Mouse (Mus musculus) G1E (cell line): ENCODE results near the gene Irf2.

Experiments
- CTCF ChIP-seq: IDR thresholded peaks from 2 replicates; pipeline ENCODE4 v1.5.1; 2012; ENCODE audit warnings: low read depth, low read length, inconsistent platforms, mixed read lengths
- GATA1 ChIP-seq: IDR thresholded peaks from 2 replicates; pipeline ENCODE4 v1.6.1; 2012; ENCODE audit warnings: borderline replicate concordance, low read length, inconsistent platforms, mixed read lengths
- POLR2AphosphoS5 ChIP-seq: IDR thresholded peaks from 2 replicates; pipeline ENCODE4 v1.6.1; 2012; ENCODE audit warnings: low read depth, low read length, inconsistent platforms; ENCODE audit not compliant: insufficient replicate concordance
- TAL1 ChIP-seq: conservative IDR thresholded peaks from 2 replicates; pipeline ENCODE4 v1.6.1; 2012; ENCODE audit warnings: low read depth, low read length, inconsistent platforms, mixed read lengths

DNA sequence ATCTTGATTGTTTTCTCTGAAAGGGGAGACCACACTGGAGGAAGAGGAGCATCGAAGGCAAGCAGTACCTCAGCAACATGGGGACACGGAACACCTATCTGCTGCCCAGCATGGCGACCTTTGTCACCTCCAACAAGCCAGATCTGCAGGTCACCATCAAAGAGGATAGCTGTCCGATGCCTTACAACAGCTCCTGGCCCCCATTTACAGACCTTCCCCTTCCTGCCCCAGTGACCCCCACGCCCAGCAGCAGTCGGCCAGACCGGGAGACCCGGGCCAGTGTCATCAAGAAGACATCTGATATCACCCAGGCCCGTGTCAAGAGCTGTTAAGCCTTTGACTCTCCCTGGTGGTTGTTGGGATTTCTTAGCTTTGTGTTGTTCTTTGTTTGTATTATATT lies 106.4 kb downstream of the Irf2 start:
- TF ChIP-seq CTCF, result no peak
- TF ChIP-seq TAL1, result no peak
- TF ChIP-seq POLR2AphosphoS5, result no peak
- no peak for TF ChIP-seq GATA1
